Mouse (Mus musculus) stomach, embryonic 15.5 days (tissue): ENCODE measurements at regions not wholly inside any gene's neighbourhood (a gene's known extent, or its start where the extent isn't known, plus 50 kb on each side); places are given as distances from the start of the nearest gene placed in this dataset.

ENCODE experiments used
- ATAC-seq: fragments of 200-750 bp; cut with Nextera tagmentation; 2 replicates; pipeline ENCODE4 v1.8.0; 2017; ENCODE audit warnings: low read depth, moderate number of reproducible peaks, moderate TSS enrichment; ENCODE audit not compliant: insufficient read depth, low FRiP score
- H3K27ac ChIP-seq: fragments of 300-500 bp; sonication (generic); 2 replicates; pipeline ENCODE4 v1.5.1; 2015; ENCODE audit warnings: mild to moderate bottlenecking, inconsistent platforms
- H3K27me3 ChIP-seq: fragments of 300-500 bp; sonication (generic); replicated peaks from 2 replicates; pipeline ENCODE4 v1.6.1; 2015; ENCODE audit warnings: inconsistent platforms
- H3K36me3 ChIP-seq: fragments of 300-500 bp; sonication (generic); 2 replicates; pipeline ENCODE4 v1.6.1; 2015; ENCODE audit warnings: inconsistent platforms
- H3K4me1 ChIP-seq: fragments of 300-500 bp; sonication (generic); 2 replicates; pipeline ENCODE4 v1.6.1; 2015; ENCODE audit warnings: inconsistent platforms
- H3K4me2 ChIP-seq: fragments of 300-500 bp; sonication (generic); 2 replicates; pipeline ENCODE4 v1.6.1; 2015; ENCODE audit warnings: mild to moderate bottlenecking, inconsistent platforms
- H3K4me3 ChIP-seq: fragments of 300-500 bp; sonication (generic); replicated peaks from 2 replicates; pipeline ENCODE4 v1.5.1; 2015; ENCODE audit warnings: inconsistent platforms
- H3K9ac ChIP-seq: fragments of 300-500 bp; sonication (generic); 2 replicates; pipeline ENCODE4 v1.6.1; 2015; ENCODE audit warnings: inconsistent platforms
- H3K9me3 ChIP-seq: fragments of 300-500 bp; sonication (generic); 2 replicates; pipeline ENCODE4 v1.6.1; 2016; ENCODE audit warnings: inconsistent platforms
- WGBS: fragments of 180-500 bp; shearing (Covaris S2); methylation state at CpG from one replicate; pipeline ENCODE4 v1.1.7; 2015; 5-methylcytosine and 5-hydroxymethylcytosine counted together

DNA sequence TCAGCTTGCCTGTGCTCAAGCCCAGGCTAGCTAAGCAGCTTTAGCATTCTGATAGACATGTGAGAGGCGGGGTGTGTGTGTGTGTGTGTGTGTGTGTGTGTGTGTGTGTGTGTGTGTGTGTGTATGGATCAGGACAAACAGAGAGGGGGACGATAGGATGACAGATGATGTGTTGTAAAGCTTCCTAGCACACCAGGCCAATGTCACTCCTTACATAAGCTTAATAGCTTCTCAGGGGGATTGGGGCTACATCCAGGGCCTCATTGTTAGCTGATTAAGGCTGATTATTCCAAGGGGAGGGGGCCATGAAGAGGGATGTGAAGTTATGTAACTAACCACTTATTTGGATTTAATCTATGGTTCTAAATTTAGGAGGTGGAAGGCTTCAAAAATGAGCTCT is 76.9 kb downstream of the Lsm3 start:
- Histone ChIP-seq H3K4me3 (no peak overlapping the region), H3K9ac (no peak overlapping the region), H3K4me2 (no peak overlapping the region), H3K36me3 (no peaks in the 10 kb centered on the region), H3K27ac (no peak overlapping the region), H3K9me3 (no peaks in the 10 kb centered on the region), H3K27me3 (no peaks in the 10 kb centered on the region), H3K4me1 (0 out of 2 replicates have a peak, but pooled peaks cover 4% of the 10 kb centered on the region)
- WGBS: 55% methylated on average over 2 of the region's 2 CpGs
- ATAC-seq: no peak

DNA sequence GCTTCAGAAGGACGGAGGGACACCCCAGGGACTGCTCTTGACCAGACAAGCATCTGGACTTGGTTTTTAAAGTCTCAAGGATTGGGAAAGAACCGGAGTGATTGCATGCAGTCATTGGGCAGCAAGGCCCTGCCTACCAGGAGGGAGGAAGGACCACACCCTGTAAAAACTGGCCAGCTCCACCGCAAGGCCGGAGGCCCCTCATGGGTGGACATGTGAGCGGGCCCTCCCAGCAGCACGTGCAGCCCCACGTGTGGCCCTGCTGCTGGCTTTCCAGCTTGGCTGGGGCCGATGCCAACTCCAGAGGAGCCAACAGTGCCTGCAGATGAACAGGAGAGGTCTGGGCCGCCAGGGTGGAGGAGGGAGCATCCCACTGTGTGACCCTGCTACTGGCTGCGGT is 83.2 kb downstream of the Lsm3 start:
- 50% methylated on average over 10 of the region's 10 CpGs for WGBS
- ATAC-seq: no peak
- H3K4me1 ChIP-seq: no peaks in the 10 kb centered on the region; the same call in 1 of the 2 replicates

DNA sequence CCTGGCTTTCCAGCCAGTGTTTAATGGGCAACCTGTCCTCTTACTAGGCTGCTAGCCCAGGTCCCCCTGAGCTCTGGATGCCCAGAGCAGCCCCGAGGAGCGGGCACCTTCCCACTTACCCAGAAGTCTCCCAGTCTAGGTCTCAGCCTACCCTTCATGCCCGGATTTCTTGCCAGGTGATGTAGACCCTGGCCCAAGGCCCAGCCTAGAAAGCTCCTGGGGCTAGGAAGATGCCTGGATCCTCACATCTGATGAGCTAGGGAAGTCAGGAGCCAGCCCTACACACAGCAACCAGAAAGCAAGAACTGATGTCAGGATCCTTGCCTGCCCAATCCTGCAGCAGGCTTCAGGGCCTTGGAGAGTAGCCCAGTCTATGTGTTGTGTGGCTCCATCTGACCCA is 83.7 kb upstream of the Slc6a6 start:
- Histone ChIP-seq H3K9me3 (no peaks in the 10 kb centered on the region), H3K4me1 (no peaks in the 10 kb centered on the region; the same call in 1 of the 2 replicates), H3K4me2 (no peak overlapping the region), H3K27me3 (no peaks in the 10 kb centered on the region), H3K9ac (no peak overlapping the region), H3K36me3 (no peaks in the 10 kb centered on the region), H3K27ac (no peak overlapping the region), H3K4me3 (no peak overlapping the region)
- no peak for ATAC-seq
- WGBS: 84% methylated on average over 3 of the region's 3 CpGs

More for the DNA sequence above, 83.2 kb downstream of the Lsm3 start:
- Histone ChIP-seq H3K27me3 (no peaks in the 10 kb centered on the region), H3K36me3 (no peaks in the 10 kb centered on the region), H3K9ac (no peak overlapping the region), H3K4me3 (no peak overlapping the region), H3K4me2 (no peak overlapping the region), H3K27ac (no peak overlapping the region), H3K9me3 (no peaks in the 10 kb centered on the region)

DNA sequence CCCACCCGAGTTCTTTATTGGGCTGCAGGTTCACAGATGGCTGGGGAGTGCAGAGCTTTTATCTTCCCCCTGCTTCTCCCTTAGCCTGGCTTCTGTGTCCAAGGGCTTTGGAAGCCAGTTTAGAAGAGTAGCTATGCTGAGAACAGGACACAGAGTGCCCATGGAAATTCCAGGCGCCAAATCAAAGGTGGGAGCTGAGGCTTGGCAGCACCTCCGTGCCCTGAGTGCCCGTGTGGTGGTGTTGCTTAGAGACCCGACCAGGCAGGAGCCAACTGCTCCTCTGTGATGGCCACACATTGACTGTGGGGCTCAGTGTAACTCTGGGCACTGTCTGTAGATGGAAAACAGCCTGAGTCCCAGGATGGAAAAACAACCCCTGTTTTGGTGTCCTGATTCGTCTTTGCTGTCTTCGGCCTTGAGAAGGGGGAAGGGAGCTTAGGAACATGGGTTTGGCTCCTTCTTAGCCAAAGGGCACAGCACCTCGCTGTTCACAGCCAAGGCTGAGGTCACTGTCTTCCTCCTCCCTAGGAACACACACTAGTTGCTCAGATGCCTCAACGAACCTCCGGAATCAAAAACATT is 77.1 kb upstream of the Slc6a6 start:
- no peak overlapping the region for H3K27ac ChIP-seq
- no peaks in the 10 kb centered on the region for H3K36me3 ChIP-seq
- H3K4me1 ChIP-seq: no peaks in the 10 kb centered on the region
- H3K9me3 ChIP-seq: no peaks in the 10 kb centered on the region
- H3K4me3 ChIP-seq: no peak overlapping the region
- 81% methylated on average over 10 of the region's 10 CpGs for WGBS
- no peak overlapping the region for H3K4me2 ChIP-seq
- H3K27me3 ChIP-seq: no peaks in the 10 kb centered on the region
- no peak overlapping the region for H3K9ac ChIP-seq
- no peak for ATAC-seq

DNA sequence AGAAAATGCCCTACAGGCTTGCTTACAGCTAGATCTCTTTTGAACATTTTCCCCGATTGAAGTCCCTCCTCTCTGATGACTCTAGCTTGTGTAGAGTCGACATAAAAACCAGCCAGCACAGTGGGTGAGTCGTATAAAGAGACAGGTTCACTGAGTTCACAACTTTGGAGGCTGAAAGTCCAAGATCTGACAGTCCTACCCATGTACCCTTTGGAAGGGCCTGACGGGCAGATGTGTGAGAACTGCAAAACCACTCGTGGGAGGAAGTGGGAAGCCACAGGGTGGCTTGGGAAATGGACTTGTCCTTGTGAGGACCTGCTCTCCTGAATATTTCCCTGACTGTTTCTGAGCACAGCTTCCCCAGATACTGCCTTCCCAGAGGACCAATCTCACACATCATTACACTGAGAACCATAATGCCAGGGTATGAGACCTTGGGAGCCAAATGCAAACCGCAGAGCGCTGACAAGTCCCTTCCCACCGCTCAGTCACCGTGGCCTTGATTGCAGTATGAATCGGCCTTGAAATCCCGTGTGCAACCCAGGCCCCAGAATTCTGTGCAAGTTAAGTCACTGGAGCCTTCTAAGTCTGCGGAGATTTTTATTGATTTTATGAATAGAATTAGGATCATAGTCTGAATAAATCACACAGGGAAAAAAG is 76.1 kb upstream of the Slc6a6 start:
- Histone ChIP-seq H3K4me3 (no peak overlapping the region), H3K27me3 (no peaks in the 10 kb centered on the region), H3K4me2 (no peak overlapping the region), H3K9ac (no peak overlapping the region), H3K4me1 (no peaks in the 10 kb centered on the region), H3K36me3 (no peaks in the 10 kb centered on the region), H3K27ac (no peak overlapping the region), H3K9me3 (no peaks in the 10 kb centered on the region)
- 79% methylated on average over 12 of the region's 12 CpGs for WGBS
- ATAC-seq: no peak

DNA sequence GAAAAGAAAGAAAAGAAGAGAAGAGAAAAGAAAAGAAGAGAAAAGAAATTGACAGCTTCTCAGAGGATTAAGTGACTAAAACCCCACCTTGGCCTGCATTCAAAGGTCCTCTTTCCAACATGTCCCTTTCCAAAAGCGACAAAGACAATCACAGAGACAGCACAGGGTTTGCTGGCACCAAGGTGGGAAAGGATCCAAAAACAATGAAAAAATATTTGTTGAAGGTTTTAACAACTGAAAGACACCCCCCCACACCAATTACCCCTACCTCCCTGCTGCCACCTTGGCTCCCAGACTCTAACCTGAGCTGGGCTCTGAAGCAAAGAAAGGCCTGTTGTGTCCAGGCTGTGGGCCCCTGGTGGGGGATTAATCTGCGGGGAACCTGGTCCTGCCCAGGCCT is 74.2 kb upstream of the Slc6a6 start:
- no peak overlapping the region for H3K27ac ChIP-seq
- H3K9me3 ChIP-seq: no peaks in the 10 kb centered on the region
- no peak overlapping the region for H3K4me3 ChIP-seq
- WGBS: 49% methylated on average over 2 of the region's 2 CpGs
- no peaks in the 10 kb centered on the region for H3K27me3 ChIP-seq
- no peak overlapping the region for H3K4me2 ChIP-seq
- no peak overlapping the region for H3K9ac ChIP-seq
- ATAC-seq: no peak
- no peaks in the 10 kb centered on the region for H3K4me1 ChIP-seq
- no peaks in the 10 kb centered on the region for H3K36me3 ChIP-seq

DNA sequence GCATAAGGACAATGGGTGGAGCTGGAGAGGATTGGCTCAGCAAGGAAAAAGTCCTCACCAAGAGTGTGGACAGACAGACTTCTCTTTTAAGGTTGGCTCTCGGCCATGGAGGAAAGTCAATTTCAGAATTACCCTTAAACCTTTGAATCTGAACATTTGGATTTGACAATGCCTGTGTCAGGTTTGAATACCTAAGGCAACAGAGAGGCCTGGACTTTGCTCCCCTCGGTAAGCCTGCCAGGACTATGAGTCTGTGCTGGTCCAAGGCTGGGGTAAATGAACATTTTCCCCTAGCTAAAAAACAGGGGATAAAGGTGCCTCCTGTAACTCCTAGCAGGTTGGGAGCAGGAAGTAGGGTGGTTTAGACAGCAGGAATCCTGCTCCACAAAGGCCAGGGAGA is 68.8 kb upstream of the Slc6a6 start:
- Histone ChIP-seq H3K27me3 (no peaks in the 10 kb centered on the region), H3K4me1 (peaks cover 14% of the 10 kb centered on the region), H3K4me2 (no peak overlapping the region), H3K27ac (peak overlapping the region; percentile 23), H3K9me3 (no peaks in the 10 kb centered on the region), H3K9ac (no peak overlapping the region), H3K4me3 (no peak overlapping the region), H3K36me3 (no peaks in the 10 kb centered on the region)
- 67% methylated on average over 2 of the region's 2 CpGs for WGBS
- no peak for ATAC-seq

DNA sequence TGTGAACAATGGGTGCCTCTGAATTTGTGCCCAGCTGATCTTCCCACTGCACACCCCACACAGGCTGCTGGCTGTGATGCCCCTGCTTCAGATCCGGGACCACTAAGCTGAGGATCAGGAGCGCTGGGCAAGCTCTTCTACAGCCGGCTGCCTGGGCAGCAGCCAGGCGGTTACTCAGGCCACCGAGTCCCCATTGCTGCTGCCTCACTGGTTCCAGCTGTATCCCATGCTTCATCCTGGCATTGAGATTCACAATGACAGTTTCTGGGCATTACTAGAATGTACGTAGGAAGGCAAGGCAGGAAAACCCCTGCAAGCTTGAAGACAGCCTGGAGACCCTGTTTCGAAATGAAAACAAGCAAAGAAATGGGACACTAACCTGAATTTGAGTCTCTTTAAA is 67.3 kb upstream of the Slc6a6 start:
- peaks cover 14% of the 10 kb centered on the region for H3K4me1 ChIP-seq
- no peaks in the 10 kb centered on the region for H3K27me3 ChIP-seq
- ATAC-seq: no peak; the same call in 1 of the 2 replicates
- H3K36me3 ChIP-seq: no peaks in the 10 kb centered on the region
- no peaks in the 10 kb centered on the region for H3K9me3 ChIP-seq
- H3K27ac ChIP-seq: no peak overlapping the region
- peak overlapping the region; percentile 58 for H3K4me2 ChIP-seq
- WGBS: 57% methylated on average over 7 of the region's 7 CpGs
- no peak overlapping the region for H3K9ac ChIP-seq
- H3K4me3 ChIP-seq: no peak overlapping the region

DNA sequence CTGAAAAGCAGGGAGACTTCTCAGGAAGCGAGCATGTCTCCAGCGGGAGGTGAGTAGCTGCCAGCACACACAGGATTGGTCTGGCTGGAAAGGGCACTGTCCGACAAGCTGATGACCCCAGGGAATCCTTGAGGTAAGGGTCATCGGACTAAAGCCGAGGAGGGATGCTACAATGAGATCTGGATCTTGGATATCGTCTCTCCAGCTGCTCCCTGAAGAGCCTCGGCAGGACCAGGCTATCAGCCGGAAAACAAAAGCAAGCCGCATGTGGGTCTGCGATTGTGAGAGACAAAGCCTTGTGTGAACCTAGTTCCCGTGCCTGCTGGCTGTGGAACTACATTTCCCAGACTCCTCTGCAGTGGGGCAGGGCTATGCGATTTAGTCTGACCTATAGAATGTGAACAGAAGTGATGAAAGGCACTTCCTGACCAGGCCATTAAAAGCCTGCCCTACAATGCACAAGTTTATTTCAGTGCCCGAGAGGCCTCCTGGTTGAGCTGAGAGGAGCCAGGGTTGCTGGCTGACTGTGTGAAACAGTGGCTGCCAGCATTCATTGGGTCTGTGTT is 66.7 kb upstream of the Slc6a6 start:
- peak; percentile 89 for ATAC-seq
- Histone ChIP-seq H3K9me3 (no peaks in the 10 kb centered on the region), H3K27me3 (no peaks in the 10 kb centered on the region), H3K4me2 (peak overlapping the region; percentile 58), H3K4me1 (peaks cover 14% of the 10 kb centered on the region), H3K9ac (0 out of 2 replicates have a peak overlapping the region, but pooled peaks have one; percentile 1), H3K4me3 (peak overlapping the region; percentile 31), H3K36me3 (no peaks in the 10 kb centered on the region), H3K27ac (no peak overlapping the region)
- 2% methylated on average over 13 of the region's 13 CpGs for WGBS

DNA sequence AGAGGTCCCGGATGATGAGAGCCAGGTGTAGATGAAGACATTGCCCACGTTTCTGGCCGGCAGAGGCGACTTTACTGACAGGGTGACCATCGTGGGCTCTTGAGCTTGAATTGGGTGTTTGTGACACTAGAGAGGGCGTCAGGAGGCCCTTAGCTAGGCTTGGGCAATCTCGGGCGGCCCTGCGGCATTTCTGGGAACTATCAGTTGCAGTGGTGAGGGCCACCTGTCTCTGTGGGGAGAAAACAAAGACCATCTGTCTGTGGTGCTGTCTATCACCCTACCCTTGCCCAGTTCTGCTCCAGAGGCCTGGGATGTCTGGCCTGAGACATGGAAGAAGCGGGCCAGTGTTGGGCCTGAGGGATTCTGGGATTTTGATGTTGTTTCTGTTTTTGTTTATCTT is 66.2 kb upstream of the Slc6a6 start:
- Histone ChIP-seq H3K4me2 (peak overlapping the region; percentile 58), H3K27ac (no peak overlapping the region), H3K9ac (no peak overlapping the region), H3K4me3 (no peak overlapping the region), H3K36me3 (no peaks in the 10 kb centered on the region), H3K9me3 (no peaks in the 10 kb centered on the region), H3K27me3 (no peaks in the 10 kb centered on the region), H3K4me1 (peaks cover 14% of the 10 kb centered on the region)
- ATAC-seq: no peak
- 75% methylated on average over 10 of the region's 10 CpGs for WGBS

DNA sequence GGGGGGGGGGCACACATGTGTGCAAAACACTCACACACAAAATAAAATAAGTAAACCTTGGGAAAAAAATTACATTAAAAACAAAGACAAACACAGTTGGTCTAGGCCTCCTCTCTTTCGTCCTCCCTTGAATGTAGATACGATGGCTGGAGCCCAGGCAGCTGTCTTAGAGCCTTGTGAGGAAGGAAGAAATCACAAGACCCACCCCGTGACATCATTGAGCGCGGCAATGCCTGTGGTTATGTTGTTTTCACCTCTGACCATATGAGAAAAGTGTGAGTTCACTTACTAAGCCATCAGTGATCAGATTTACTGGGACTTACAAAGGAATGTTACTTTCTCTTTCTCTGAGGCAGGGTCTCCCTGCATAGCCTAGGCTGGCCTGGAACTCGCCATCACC is 64.8 kb upstream of the Slc6a6 start:
- no peaks in the 10 kb centered on the region for H3K9me3 ChIP-seq
- WGBS: 84% methylated on average over 6 of the region's 6 CpGs

More for the DNA sequence above, 64.8 kb upstream of the Slc6a6 start:
- H3K9ac ChIP-seq: no peak overlapping the region
- H3K4me1 ChIP-seq: peaks cover 14% of the 10 kb centered on the region
- H3K4me3 ChIP-seq: no peak overlapping the region
- H3K36me3 ChIP-seq: no peaks in the 10 kb centered on the region
- no peaks in the 10 kb centered on the region for H3K27me3 ChIP-seq
- no peak overlapping the region for H3K4me2 ChIP-seq
- H3K27ac ChIP-seq: no peak overlapping the region
- ATAC-seq: no peak
